Mouse (Mus musculus) G1E-ER4 (cell line): Measurements from ENCODE around the gene Slfnl1. TPM values are rescaled to one million over a fixed set of nuclear protein-coding genes. Genes with fewer than 3 reads are reported as not detected.

Experiments used
- GATA1 ChIP-seq: IDR thresholded peaks from one replicate; pipeline ENCODE4 v1.8.0; 2012; ENCODE audit warnings: low read length, inconsistent platforms
- polyA plus RNA-seq: library from polyadenylated mRNA; stranded (reverse); fragments of >175 nt; gene quantifications from 2 replicates; pipeline ENCODE4 v1.2.3, GENCODE M21; 2012

Gene Slfnl1
- polyA plus RNA-seq, 1 experiment, result not detected

DNA sequence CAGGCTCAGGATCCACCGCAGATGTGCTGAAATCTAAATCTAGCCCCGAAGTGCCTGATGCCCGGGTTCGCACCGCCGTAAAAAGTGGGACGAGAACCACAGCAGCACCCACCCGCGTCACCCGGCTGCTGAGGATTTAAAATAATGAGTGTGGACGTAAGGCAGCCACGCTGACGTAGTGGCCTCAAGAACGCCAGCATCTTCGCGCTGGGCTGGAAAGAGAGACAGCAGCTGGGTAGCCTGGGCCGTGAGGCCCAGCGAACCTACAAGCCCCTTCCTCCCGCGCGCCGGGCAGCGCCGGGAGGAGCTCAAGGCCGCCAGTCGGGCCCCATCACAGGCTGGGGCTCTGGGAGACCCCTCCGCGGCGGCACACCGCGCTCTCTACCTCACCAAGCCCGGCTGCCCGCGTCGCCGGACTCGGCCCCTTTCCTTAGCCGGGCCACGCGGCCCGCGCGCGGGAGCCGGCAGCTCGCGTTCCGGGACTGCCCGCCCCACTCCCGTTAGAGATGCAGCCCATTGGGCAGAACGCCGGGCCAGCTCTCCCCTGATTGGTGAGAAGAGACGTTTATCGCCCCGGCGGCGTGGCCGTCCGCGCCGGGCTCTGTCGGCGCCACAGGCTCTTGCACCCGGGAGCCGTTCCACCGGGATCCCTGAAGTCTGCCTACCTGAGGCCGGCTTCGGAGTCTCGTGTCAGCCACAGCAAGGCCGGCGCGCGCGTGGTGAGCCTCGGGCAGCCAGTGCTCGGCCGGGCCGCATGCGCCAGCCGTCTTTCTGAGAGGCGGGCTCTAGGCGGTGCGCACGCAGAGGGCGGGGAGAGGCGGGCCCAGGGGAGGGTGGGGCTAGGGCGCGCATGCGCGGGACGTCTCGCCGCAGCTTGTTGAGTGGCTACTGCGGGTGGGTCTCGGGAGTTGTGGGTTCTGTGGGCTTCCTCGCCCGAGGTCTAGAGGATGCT, 37.7 kb downstream of the Slfnl1 start, which contains the start of gene Ctps:
Gene Ctps, minus strand, starts transcription at position 791 of the 952 bp plus-strand sequence.
- TF ChIP-seq GATA1, result no peak

DNA sequence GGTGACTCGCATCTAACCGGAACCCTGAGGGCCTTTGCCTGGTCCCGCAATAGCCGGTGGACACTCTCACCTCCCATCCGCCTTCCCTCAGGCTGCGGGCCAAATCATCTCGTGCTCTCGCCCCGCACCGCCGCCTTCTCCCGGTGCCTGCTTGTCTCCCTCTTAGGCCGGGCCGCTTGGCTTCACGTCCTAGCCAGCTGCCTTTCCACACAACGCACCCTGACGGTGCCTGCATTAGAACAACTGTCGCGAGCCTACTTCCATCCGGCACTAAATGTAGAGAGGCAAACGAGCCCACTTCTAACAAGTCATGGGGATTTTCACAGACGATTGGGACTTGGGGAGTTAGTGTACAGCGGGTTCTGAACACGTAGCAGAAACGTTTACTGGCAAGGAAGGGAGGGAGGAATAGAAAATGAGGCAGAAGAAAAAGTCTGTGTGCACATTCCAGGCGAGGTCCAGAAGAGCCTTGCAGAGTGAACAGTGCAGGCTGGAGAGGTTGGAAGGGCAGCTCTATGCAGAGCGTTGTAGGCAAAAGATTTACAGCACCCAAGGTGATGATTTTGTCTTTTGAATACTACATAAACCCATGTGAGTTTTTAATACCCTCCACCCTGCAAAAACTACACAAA, 38.5 kb downstream of the Slfnl1 start:
- no peak for TF ChIP-seq GATA1

DNA sequence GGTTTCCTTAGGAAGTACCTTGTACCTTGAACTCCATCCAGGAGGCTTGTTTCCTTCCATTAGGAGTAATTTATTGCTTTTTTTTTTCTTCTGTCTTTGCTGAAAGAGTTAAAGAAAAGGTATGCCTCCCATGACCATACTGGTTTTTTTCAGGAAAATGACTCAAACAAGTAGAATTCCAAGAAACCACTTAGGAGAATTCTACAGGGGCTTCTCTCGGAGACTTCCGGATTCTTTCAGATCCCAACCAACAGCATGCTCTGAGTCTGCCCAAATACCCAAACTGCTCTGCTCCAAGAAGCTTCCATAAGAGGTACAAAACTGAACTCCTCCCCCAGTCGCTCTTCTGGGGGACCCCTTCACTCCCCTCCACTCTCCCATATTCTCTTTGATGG, 39.0 kb downstream of the Slfnl1 start:
- no peak for TF ChIP-seq GATA1

DNA sequence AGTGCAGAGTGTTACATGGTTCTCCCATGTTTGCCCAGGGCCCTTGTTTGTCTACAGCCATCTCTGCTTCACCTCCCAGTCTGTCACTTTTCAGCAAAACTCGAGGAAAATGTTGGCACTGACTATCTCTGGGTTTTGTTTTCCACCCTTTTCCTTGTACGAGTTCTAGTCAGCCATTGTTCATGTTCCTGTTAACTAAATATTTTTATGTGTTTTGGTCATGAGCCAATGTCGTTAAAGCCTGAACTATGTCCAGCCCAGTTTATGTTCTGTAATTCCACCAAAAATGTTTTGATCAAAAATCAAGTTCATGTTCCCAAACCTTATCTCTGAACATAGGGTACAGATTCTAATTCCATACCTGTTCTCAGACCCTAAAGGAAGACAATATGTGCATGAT, 39.7 kb downstream of the Slfnl1 start:
- TF ChIP-seq GATA1, result no peak

DNA sequence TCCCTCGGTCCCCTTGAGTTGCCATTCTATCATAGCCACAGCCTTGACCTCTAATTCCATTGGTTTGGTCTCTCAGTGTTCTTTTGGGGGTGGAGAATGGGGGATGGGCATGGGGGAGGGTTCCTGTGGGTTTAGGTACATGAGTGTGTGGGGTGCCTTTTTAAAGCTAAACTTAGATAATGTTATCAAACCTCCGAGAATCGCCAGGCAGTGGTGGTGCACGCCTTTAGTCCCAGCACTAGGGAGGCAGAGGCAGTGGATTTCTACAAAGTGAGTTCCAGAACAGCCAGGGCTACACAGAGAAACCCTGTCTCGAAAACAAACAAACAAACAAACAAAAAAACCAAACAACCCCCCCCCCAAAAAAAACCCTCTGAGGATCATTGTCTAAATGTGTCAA, 48.9 kb downstream of the Slfnl1 start:
- no peak for TF ChIP-seq GATA1

DNA sequence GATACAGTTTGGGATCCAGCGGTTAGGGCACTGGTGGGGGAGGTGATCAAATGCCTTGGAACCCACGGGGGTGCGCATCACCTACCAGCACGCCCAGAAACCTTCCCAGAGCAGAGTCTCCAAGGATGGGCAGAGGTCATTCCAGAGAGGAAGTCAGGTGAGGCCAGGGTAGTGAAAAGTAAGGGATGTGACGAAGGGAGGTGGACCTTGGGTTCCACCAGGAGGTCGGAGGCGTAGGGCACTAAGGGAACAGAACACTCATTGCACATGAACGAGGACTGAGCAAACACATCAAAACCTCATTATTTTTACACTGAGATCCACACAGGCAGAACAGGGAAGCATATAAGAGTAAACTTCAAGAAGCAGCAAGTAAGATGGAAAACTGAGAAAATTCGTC, 49.7 kb downstream of the Slfnl1 start:
- TF ChIP-seq GATA1, result no peak

Other genes with a start within 250 kb of the Slfnl1 start
- not detected in 2 replicates for gene Foxo6, start 244.9 kb upstream of the Slfnl1 start, polyA plus RNA-seq
- 0.03 TPM in 1 of 2 replicates, not detected in the other for gene Scmh1, start 127.0 kb upstream of the Slfnl1 start, polyA plus RNA-seq
- 6.3 and 8.3 TPM in 2 replicates for gene Ctps, start 38.0 kb downstream of the Slfnl1 start, polyA plus RNA-seq
- not detected in 2 replicates for gene Gm8439, start 56.5 kb downstream of the Slfnl1 start, polyA plus RNA-seq
- 696 and 888 TPM in 2 replicates for gene Cited4, start 134.3 kb downstream of the Slfnl1 start, polyA plus RNA-seq
- not detected in 2 replicates for gene Kcnq4, start 216.4 kb downstream of the Slfnl1 start, polyA plus RNA-seq